Mouse (Mus musculus) midbrain, embryonic 13.5 days (tissue): ENCODE data around the gene Rps17. TPM values are rescaled to one million over a fixed set of nuclear protein-coding genes. Genes with fewer than 3 reads are reported as not detected.

Source experiments
- ATAC-seq: fragments of 200-750 bp; cut with Nextera tagmentation; 2 replicates; pipeline ENCODE4 v1.8.0; 2017; ENCODE audit warnings: mild to moderate bottlenecking, moderate TSS enrichment, moderate library complexity
- H3K27ac ChIP-seq: fragments of 300-500 bp; sonication (generic); 2 replicates; pipeline ENCODE4 v1.5.1; 2015; ENCODE audit warnings: inconsistent platforms, mild to moderate bottlenecking, moderate library complexity
- H3K27me3 ChIP-seq: fragments of 300-500 bp; sonication (generic); 2 replicates; pipeline ENCODE4 v1.6.1; 2015; ENCODE audit warnings: mild to moderate bottlenecking, inconsistent platforms
- H3K36me3 ChIP-seq: fragments of 300-500 bp; sonication (generic); 2 replicates; pipeline ENCODE4 v1.6.1; 2015; ENCODE audit warnings: mild to moderate bottlenecking, inconsistent platforms
- H3K4me1 ChIP-seq: fragments of 300-500 bp; sonication (generic); replicated peaks from 2 replicates; pipeline ENCODE4 v1.6.1; 2015; ENCODE audit warnings: inconsistent platforms
- H3K4me2 ChIP-seq: fragments of 300-500 bp; sonication (generic); replicated peaks from 2 replicates; pipeline ENCODE4 v1.6.1; 2015; ENCODE audit warnings: moderate library complexity, mild to moderate bottlenecking, inconsistent platforms
- H3K4me3 ChIP-seq: fragments of 300-500 bp; sonication (generic); replicated peaks from 2 replicates; pipeline ENCODE4 v1.5.1; 2015; ENCODE audit warnings: mild to moderate bottlenecking, inconsistent platforms
- H3K9ac ChIP-seq: fragments of 300-500 bp; sonication (generic); replicated peaks from 2 replicates; pipeline ENCODE4 v1.6.1; 2015; ENCODE audit warnings: mild to moderate bottlenecking, inconsistent platforms
- H3K9me3 ChIP-seq: fragments of 300-500 bp; sonication (generic); 2 replicates; pipeline ENCODE4 v1.6.1; 2016; ENCODE audit warnings: mild to moderate bottlenecking, inconsistent platforms
- WGBS: fragments of 180-500 bp; shearing (Covaris S2); methylation state at CpG from one replicate; pipeline ENCODE4 v1.1.7; 2015; 5-methylcytosine and 5-hydroxymethylcytosine counted together
- polyA plus RNA-seq: library from polyadenylated mRNA; unstranded; fragments of >200 nt; fragmentation: Nextera tagmentation; extraction: Ambion mirVana; gene quantifications from 2 replicates; pipeline ENCODE4 v1.2.1, GENCODE M21; 2015

Gene Rps17
- polyA plus RNA-seq, 1 experiment from 2014 or later: 873 TPM

DNA sequence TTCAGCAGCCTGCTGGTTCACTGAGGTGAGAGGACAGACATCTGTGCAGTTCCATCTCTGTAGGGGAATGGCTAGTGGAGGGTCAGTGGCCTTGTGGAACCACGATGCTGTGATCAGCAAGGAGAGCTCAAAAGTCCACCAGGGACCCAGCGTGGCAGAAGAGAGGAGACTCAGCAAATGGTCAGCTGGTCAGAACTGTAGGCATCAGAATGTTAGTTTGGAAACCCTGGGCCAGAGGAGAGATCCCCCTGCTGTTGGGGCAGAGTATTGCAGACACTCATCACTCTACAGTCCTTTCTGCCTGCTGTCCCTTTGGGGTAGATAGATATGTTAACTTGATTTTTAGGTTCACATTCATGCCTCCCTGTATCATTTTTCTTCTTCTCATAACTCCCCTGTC, 41.4 kb downstream of the Rps17 start:
- Histone ChIP-seq H3K9ac (no peak overlapping the region), H3K27ac (no peak overlapping the region), H3K36me3 (no peaks in the 10 kb centered on the region), H3K4me1 (peaks cover 9% of the 10 kb centered on the region), H3K27me3 (0 out of 2 replicates have a peak, but pooled peaks cover 2% of the 10 kb centered on the region), H3K9me3 (no peaks in the 10 kb centered on the region), H3K4me3 (no peak overlapping the region), H3K4me2 (no peak overlapping the region)
- ATAC-seq: no peak
- WGBS: 82% methylated on average over 2 of the region's 2 CpGs

GRCm38 (mm10) chr7:81301323-81301722, 43.7 kb downstream of the Rps17 start:
- Histone ChIP-seq H3K9ac (no peak overlapping the region), H3K4me3 (no peak overlapping the region), H3K27me3 (0 out of 2 replicates have a peak, but pooled peaks cover 2% of the 10 kb centered on the region), H3K27ac (no peak overlapping the region), H3K4me2 (no peak overlapping the region), H3K4me1 (peaks cover 9% of the 10 kb centered on the region), H3K36me3 (no peaks in the 10 kb centered on the region), H3K9me3 (no peaks in the 10 kb centered on the region)
- 41% methylated on average over 7 of the region's 7 CpGs for WGBS
- ATAC-seq: no peak

GRCm38 (mm10) chr7:81298206-81298605, 46.8 kb downstream of the Rps17 start:
- ATAC-seq: no peak
- H3K9me3 ChIP-seq: no peaks in the 10 kb centered on the region
- H3K4me1 ChIP-seq: peaks cover 9% of the 10 kb centered on the region
- H3K27ac ChIP-seq: no peak overlapping the region
- 37% methylated on average over 6 of the region's 6 CpGs for WGBS
- no peak overlapping the region for H3K9ac ChIP-seq
- H3K27me3 ChIP-seq: no peaks in the 10 kb centered on the region
- no peak overlapping the region for H3K4me2 ChIP-seq
- no peak overlapping the region for H3K4me3 ChIP-seq
- no peaks in the 10 kb centered on the region for H3K36me3 ChIP-seq

GRCm38 (mm10) chr7:81295169-81295568, 49.9 kb downstream of the Rps17 start:
- 96% methylated on average over 2 of the region's 2 CpGs for WGBS
- Histone ChIP-seq H3K9me3 (no peaks in the 10 kb centered on the region), H3K27ac (no peak overlapping the region), H3K4me2 (no peak overlapping the region), H3K4me1 (no peaks in the 10 kb centered on the region), H3K27me3 (no peaks in the 10 kb centered on the region), H3K4me3 (no peak overlapping the region), H3K36me3 (no peaks in the 10 kb centered on the region), H3K9ac (no peak overlapping the region)
- ATAC-seq: no peak

Other genes starting within 250 kb of the Rps17 start
- not detected in 2 replicates for gene Slc28a1, start 230.5 kb downstream of the Rps17 start, polyA plus RNA-seq
- 1.8 and 2.5 TPM in 2 replicates for gene Pde8a, start 131.7 kb downstream of the Rps17 start, polyA plus RNA-seq
- 2.6 and 3.2 TPM in 2 replicates for gene Cpeb1, start 110.2 kb upstream of the Rps17 start, polyA plus RNA-seq
- gene Ap3b2, start 148.7 kb upstream of the Rps17 start, polyA plus RNA-seq: 110 and 117 TPM in 2 replicates
- gene BC048679, start 153.0 kb upstream of the Rps17 start, polyA plus RNA-seq: not detected in 2 replicates
- gene Fsd2, start 221.7 kb upstream of the Rps17 start, polyA plus RNA-seq: 0.20 and 0.34 TPM in 2 replicates
- 4.3 and 5.5 TPM in 2 replicates for gene Whamm, start 226.0 kb upstream of the Rps17 start, polyA plus RNA-seq